Mouse (Mus musculus) embryonic fibroblast, embryonic 13.5 days (primary cell): ENCODE measurements at regions not wholly inside any gene's neighbourhood (a gene's known extent, or its start where the extent isn't known, plus 50 kb on each side); places are given as distances from the start of the nearest gene placed in this dataset.

ENCODE experiments used
- CTCF ChIP-seq: IDR thresholded peaks from 2 replicates; pipeline ENCODE4 v1.5.1; 2011; ENCODE audit warnings: mild to moderate bottlenecking, control low read depth, low read length, moderate library complexity, borderline replicate concordance; ENCODE audit not compliant: insufficient read depth
- POLR2A ChIP-seq: IDR thresholded peaks from 2 replicates; pipeline ENCODE4 v1.6.1; 2011; ENCODE audit warnings: low read depth, mild to moderate bottlenecking, control low read depth, low read length, moderate library complexity

- TF ChIP-seq POLR2A (no peak), CTCF (no peak)
Measured at GRCm38 (mm10) chr13:44541243-44541653, 188.0 kb upstream of the Jarid2 start.
